Mouse (Mus musculus) CH12.LX (cell line): ENCODE results near the gene Rgs5. TPM values are rescaled to one million over a fixed set of nuclear protein-coding genes. Genes with fewer than 3 reads are reported as not detected.

Experiments
- DNase-seq: peaks from one replicate; pipeline ENCODE4 v3.0.0-alpha.2; 2013; ENCODE audit errors: extremely low read depth
- H3K27ac ChIP-seq: 2 replicates; pipeline ENCODE4 v1.5.1; 2012; ENCODE audit warnings: low read depth, mild to moderate bottlenecking, control low read depth, moderate library complexity; ENCODE audit not compliant: insufficient read depth
- H3K27me3 ChIP-seq: replicated peaks from 2 replicates; pipeline ENCODE3; 2012; ENCODE audit warnings: inconsistent platforms
- H3K36me3 ChIP-seq, 2 experiments: replicated peaks in 1 of 2; 2 replicates each; pipeline versions ENCODE3 to v1.6.1; 2012; ENCODE audit warnings: inconsistent platforms in 1 of 2, low read length in 1 of 2, mild to moderate bottlenecking in 1 of 2, mixed read lengths in 1 of 2, moderate library complexity in 1 of 2; ENCODE audit not compliant: control insufficient read depth in 1 of 2, insufficient read depth in 1 of 2
- H3K4me1 ChIP-seq, 2 experiments: 2 replicates each; pipeline ENCODE4 v1.6.1; 2012; ENCODE audit warnings: inconsistent platforms in 1 of 2, moderate library complexity in 1 of 2; ENCODE audit not compliant: insufficient read depth in 2 of 2, control insufficient read depth in 1 of 2
- H3K4me2 ChIP-seq: 2 replicates; pipeline ENCODE4 v1.6.1; 2012; ENCODE audit warnings: low read depth, mild to moderate bottlenecking, control low read depth; ENCODE audit not compliant: poor library complexity, insufficient read depth, severe bottlenecking
- H3K4me3 ChIP-seq, 3 experiments: fragments of 150-350 bp in 1 of 3; sonication (generic) in 1 of 3; replicated peaks in 1 of 3; 2 replicates each; pipeline versions ENCODE3 to v1.5.1; 2011 to 2012; ENCODE audit warnings: low read depth in 2 of 3, low read length in 2 of 3, mild to moderate bottlenecking in 2 of 3, moderate library complexity in 2 of 3, control low read depth in 1 of 3, improper control_type of control experiment in 1 of 3, inconsistent platforms in 1 of 3, mixed read lengths in 1 of 3; ENCODE audit not compliant: poor library complexity in 1 of 3
- H3K79me2 ChIP-seq: replicated peaks from 2 replicates; pipeline ENCODE4 v1.6.1; 2012; ENCODE audit warnings: mild to moderate bottlenecking, moderate library complexity; ENCODE audit not compliant: control insufficient read depth, poor library complexity, insufficient read depth, severe bottlenecking; ENCODE audit errors: extremely low read depth
- H3K9ac ChIP-seq: 2 replicates; pipeline ENCODE4 v1.6.1; 2012; ENCODE audit warnings: low read depth, mild to moderate bottlenecking, control low read depth, moderate library complexity; ENCODE audit not compliant: insufficient read depth
- H3K9me3 ChIP-seq: replicated peaks from 2 replicates; pipeline ENCODE3; 2012; ENCODE audit warnings: low read length, inconsistent platforms, mixed read lengths
- CHD1 ChIP-seq: IDR thresholded peaks from 2 replicates; pipeline ENCODE4 v1.6.1; 2012; ENCODE audit warnings: low read depth, low read length, improper control_type of control experiment, inconsistent platforms
- CTCF ChIP-seq, 2 experiments: IDR thresholded peaks in 1 of 2; conservative IDR thresholded peaks in 1 of 2; 2 replicates each; pipeline ENCODE4 v1.5.1; 2011 to 2012; ENCODE audit warnings: low read depth in 2 of 2, low read length in 2 of 2, improper control_type of control experiment in 1 of 2, inconsistent platforms in 1 of 2, mild to moderate bottlenecking in 1 of 2, moderate library complexity in 1 of 2
- ETS1 ChIP-seq: conservative IDR thresholded peaks from 2 replicates; pipeline ENCODE4 v1.6.1; 2012; ENCODE audit warnings: low read depth, mild to moderate bottlenecking, inconsistent platforms, low read length, improper control_type of control experiment, moderate library complexity
- GABPA ChIP-seq: IDR thresholded peaks from 2 replicates; pipeline ENCODE4 v1.6.1; 2012; ENCODE audit warnings: low read depth, low read length, improper control_type of control experiment, inconsistent platforms; ENCODE audit not compliant: insufficient replicate concordance
- JUND ChIP-seq: conservative IDR thresholded peaks from 2 replicates; pipeline ENCODE4 v1.6.1; 2011; ENCODE audit warnings: low read depth, low read length, improper control_type of control experiment
- KAT2A ChIP-seq: IDR thresholded peaks from 2 replicates; pipeline ENCODE4 v1.6.1; 2012; ENCODE audit warnings: low read length, improper control_type of control experiment, inconsistent platforms; ENCODE audit not compliant: insufficient replicate concordance
- MAFK ChIP-seq: IDR thresholded peaks from 2 replicates; pipeline ENCODE4 v1.6.1; 2011; ENCODE audit warnings: low read length, improper control_type of control experiment; ENCODE audit not compliant: insufficient replicate concordance
- MAZ ChIP-seq: IDR thresholded peaks from 2 replicates; pipeline ENCODE4 v1.6.1; 2012; ENCODE audit warnings: low read depth, mild to moderate bottlenecking, inconsistent platforms, low read length, improper control_type of control experiment, moderate library complexity
- MEF2A ChIP-seq: IDR thresholded peaks from 2 replicates; pipeline ENCODE4 v1.6.1; 2014; ENCODE audit warnings: low read depth, mild to moderate bottlenecking, inconsistent platforms, low read length, improper control_type of control experiment, borderline replicate concordance
- MXI1 ChIP-seq: IDR thresholded peaks from 2 replicates; pipeline ENCODE4 v1.6.1; 2011; ENCODE audit warnings: mild to moderate bottlenecking, low read depth, low read length, improper control_type of control experiment
- MYC ChIP-seq: IDR thresholded peaks from 2 replicates; pipeline ENCODE4 v1.6.1; 2011; ENCODE audit warnings: low read depth, mild to moderate bottlenecking, improper control_type of control experiment, low read length
- NRF1 ChIP-seq: IDR thresholded peaks from 2 replicates; pipeline ENCODE4 v1.6.1; 2014; ENCODE audit warnings: low read depth, mild to moderate bottlenecking, inconsistent platforms, low read length, improper control_type of control experiment, moderate library complexity
- POLR2AphosphoS2 ChIP-seq: IDR thresholded peaks from 2 replicates; pipeline ENCODE4 v1.6.1; 2011; ENCODE audit warnings: low read depth, low read length, improper control_type of control experiment
- RAD21 ChIP-seq: IDR thresholded peaks from 2 replicates; pipeline ENCODE4 v1.6.1; 2011; ENCODE audit warnings: low read depth, mild to moderate bottlenecking, low read length, improper control_type of control experiment, moderate library complexity
- RCOR1 ChIP-seq: conservative IDR thresholded peaks from 2 replicates; pipeline ENCODE4 v1.6.1; 2012; ENCODE audit warnings: low read depth, mild to moderate bottlenecking, inconsistent platforms, low read length, improper control_type of control experiment
- SMC3 ChIP-seq: IDR thresholded peaks from 2 replicates; pipeline ENCODE4 v1.6.1; 2011; ENCODE audit warnings: low read depth, low read length, improper control_type of control experiment
- UBTF ChIP-seq: IDR thresholded peaks from 2 replicates; pipeline ENCODE4 v1.6.1; 2012; ENCODE audit warnings: low read depth, mild to moderate bottlenecking, inconsistent platforms, low read length, improper control_type of control experiment, moderate library complexity
- ZC3H11A ChIP-seq: IDR thresholded peaks from 2 replicates; pipeline ENCODE4 v1.6.1; 2012; ENCODE audit warnings: low read depth, mild to moderate bottlenecking, inconsistent platforms, low read length, improper control_type of control experiment
- ZKSCAN1 ChIP-seq: IDR thresholded peaks from 2 replicates; pipeline ENCODE4 v1.6.1; 2012; ENCODE audit warnings: low read depth, inconsistent platforms, low read length, improper control_type of control experiment, borderline replicate concordance
- dilution Hi-C: fragments of 300-500 bp; cut with MboI; formaldehyde crosslinking; loops from 2 replicates; pipeline ENCODE4 v1.14.3; 2020; ENCODE audit warnings: low sequenced_read_pairs; ENCODE audit not compliant: extremely low pct_unique_long_range_greater_than_20kb, extremely low pct_ligation_motif_present
- in situ Hi-C: fragments of 300-500 bp; cut with MboI; formaldehyde crosslinking; loops from 3 replicates; pipeline ENCODE4 v1.14.3; 2019; ENCODE audit warnings: low sequenced_read_pairs, low pct_ligation_motif_present, low pct_unique_long_range_greater_than_20kb, mixed read lengths
- polyA plus RNA-seq: library from polyadenylated mRNA; unstranded; fragments of >175 nt; gene quantifications from 2 replicates; pipeline ENCODE4 v1.2.1, GENCODE M21; 2012; ENCODE audit warnings: low read depth; ENCODE audit not compliant: insufficient read length
- total RNA-seq, 2 experiments: library from RNA; depleted of rRNA; stranded (reverse); fragments of 300-350 nt in 1 of 2; fragments of >200 nt in 1 of 2; gene quantifications; 2 replicates each; pipeline ENCODE4 v1.2.3; 2012 to 2014

Gene Rgs5
- total and polyA plus RNA-seq, 3 experiments: not detected

- DNase-seq: peak; percentile 55
- Histone ChIP-seq H3K36me3 (no peaks in the 10 kb centered on the region), H3K79me2 (no peaks in the 10 kb centered on the region), H3K4me3 (no peak overlapping the region), H3K9me3 (no peaks in the 10 kb centered on the region), H3K4me1 (no peaks in the 10 kb centered on the region), H3K4me2 (no peak overlapping the region), H3K27ac (no peak overlapping the region), H3K27me3 (peaks cover 15% of the 10 kb centered on the region), H3K9ac (no peak overlapping the region)
- in situ Hi-C loops: loop anchor here (10.0 to 25.0 kb wide), 3 partner anchors 133 to 467 kb away; partner anchors contain the start of genes Ccdc190 and Nuf2
- dilution Hi-C loops: no loop called here
- TF ChIP-seq ZC3H11A (peak; percentile 45; the same call in 1 of the 2 replicates), RAD21 (peak; percentile 76), KAT2A (no peak), CTCF (conservative IDR thresholded peaks at IDR 0.05 in 1 of 2, IDR thresholded peaks at IDR 0.05 in 1 of 2; ENCODE audit: low read depth in 2 of 2, low read length in 2 of 2) (peak; percentile 18 to 82; a peak in 2 of 4 replicates), SMC3 (peak; percentile 88), MEF2A (no peak), MYC (0 out of 2 replicates have a peak, but pooled peaks have one; percentile 21), JUND (no peak), NRF1 (0 out of 2 replicates have a peak, but pooled peaks have one; percentile 13)
Observed at GRCm38 (mm10) chr1:169670705-169671104, 15.4 kb downstream of the Rgs5 start.

- Histone ChIP-seq H3K27ac (no peak overlapping the region), H3K36me3 (no peaks in the 10 kb centered on the region), H3K27me3 (peaks cover 12% of the 10 kb centered on the region), H3K9ac (no peak overlapping the region), H3K4me2 (no peak overlapping the region), H3K9me3 (no peaks in the 10 kb centered on the region), H3K79me2 (no peaks in the 10 kb centered on the region), H3K4me3 (no peak overlapping the region), H3K4me1 (no peaks in the 10 kb centered on the region)
- DNase-seq: no peak
- in situ Hi-C loops: loop anchor here (10.0 to 25.0 kb wide), 3 partner anchors 134 to 466 kb away; partner anchors contain the start of genes Ccdc190 and Nuf2
- no peak for TF ChIP-seq CHD1
- no peak for TF ChIP-seq UBTF
- no peak for TF ChIP-seq ZC3H11A
- no peak for TF ChIP-seq MYC
- TF ChIP-seq ETS1: no peak
- no peak for TF ChIP-seq SMC3
- no peak for TF ChIP-seq MAFK
- TF ChIP-seq MAZ: no peak
- TF ChIP-seq MXI1: no peak
- TF ChIP-seq RCOR1: no peak
- no peak for TF ChIP-seq POLR2AphosphoS2
- no peak for TF ChIP-seq KAT2A
- TF ChIP-seq ZKSCAN1: no peak
- no peak for TF ChIP-seq GABPA
- dilution Hi-C loops: no loop called here
Observed at GRCm38 (mm10) chr1:169671801-169672200, 16.5 kb downstream of the Rgs5 start.
